Mouse (Mus musculus) c-Kit-positive CD71-negative TER-119-negative erythroid progenitor cells, embryonic 14.5 days (primary cell): ENCODE data around the gene Vmo1.

Experiments used
- DNase-seq: peaks from one replicate; pipeline ENCODE4 v3.0.0-alpha.2; 2013; ENCODE audit warnings: low read depth

The Vmo1 gene

DNA sequence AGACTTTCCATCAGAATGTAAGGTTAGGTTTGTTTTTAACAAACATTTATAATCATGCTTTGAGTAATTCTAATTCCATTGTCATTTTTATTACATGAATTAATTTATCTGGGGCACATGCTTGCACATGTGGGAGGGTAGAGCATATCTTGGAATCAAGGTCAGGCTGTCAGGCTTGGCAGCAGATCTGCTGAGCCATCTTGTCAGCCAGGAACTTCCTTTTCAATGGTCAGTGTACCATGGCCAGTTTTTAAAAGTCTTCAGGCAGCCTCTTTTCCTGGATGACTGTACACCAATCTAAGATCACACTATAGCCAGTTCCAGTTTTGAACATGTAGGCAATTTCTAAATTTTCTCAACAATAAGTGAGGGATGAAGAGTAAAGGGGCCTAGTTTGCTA, 41.7 kb downstream of the Vmo1 start:
- no peak for DNase-seq

DNA sequence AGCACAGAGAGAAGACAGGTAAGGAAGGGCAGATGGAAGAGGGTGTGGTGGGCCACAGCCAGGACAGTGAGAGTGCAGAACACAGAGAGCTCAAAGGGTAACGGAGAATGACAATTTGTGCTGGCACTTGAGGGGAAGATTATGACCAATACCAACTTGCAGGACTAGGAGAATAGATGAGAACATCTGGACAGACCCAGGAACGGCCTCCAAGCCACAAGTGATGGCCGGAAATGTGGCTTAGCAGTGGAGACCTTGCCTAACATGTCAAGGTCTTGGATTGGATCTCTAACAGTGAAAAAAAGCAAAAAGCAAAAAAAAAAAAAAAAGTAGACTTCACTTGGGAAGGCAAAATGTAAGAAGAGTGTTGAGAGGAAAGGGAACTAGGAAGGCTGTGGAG, 44.7 kb downstream of the Vmo1 start:
- no peak for DNase-seq

DNA sequence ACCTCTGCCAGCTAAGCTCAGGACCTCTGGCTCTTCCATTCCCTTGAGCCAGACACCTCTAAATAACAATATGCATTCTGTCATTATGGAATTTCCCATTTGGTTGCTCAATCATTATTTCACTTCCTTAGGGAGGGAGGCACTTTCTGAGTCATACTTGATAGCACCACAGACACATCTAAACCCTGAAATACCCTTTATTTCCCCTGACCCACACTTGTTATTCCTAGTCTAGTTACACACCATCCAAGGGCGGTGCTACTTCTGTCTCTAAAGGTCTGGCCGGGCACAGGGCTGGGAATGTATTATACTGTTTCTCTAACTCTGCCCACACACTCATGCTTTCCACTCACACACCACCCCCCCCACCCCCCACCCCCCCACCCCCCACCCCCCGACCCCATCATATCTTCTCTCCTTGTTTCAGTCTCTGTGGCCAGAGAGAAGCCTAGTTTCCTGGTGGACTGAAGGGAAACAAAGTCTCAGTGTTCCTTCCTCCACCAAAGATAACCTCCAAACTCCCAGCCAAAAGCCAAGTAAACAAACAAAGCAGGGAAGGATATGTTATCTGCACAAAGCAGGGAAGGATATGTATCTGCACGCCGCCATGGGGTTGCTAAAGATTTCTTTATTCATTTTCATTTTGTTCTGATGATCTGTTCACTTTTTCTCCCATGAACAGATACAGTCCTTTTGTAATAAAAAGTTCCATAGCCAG, 46.4 kb downstream of the Vmo1 start:
- no peak for DNase-seq

DNA sequence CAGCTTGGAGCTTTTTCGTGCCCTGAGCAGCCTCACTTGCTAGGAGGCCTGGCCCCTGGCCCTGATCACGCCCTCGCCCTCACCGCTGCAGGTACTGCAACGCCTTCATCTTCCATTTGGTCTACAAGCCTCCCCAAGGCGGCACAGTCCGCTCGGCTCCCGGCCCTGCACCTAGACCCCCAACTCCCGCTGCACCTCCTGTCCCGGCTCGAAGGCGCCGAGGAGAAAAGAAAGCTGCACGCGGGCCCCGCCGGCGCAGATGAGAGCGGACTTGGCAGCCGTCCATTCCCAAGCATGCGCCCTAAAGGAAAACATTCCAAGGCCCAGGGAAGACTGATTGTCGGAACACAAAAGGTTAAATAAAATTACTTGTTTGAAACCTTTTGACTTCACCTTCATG, 48.6 kb downstream of the Vmo1 start:
- no peak for DNase-seq

DNA sequence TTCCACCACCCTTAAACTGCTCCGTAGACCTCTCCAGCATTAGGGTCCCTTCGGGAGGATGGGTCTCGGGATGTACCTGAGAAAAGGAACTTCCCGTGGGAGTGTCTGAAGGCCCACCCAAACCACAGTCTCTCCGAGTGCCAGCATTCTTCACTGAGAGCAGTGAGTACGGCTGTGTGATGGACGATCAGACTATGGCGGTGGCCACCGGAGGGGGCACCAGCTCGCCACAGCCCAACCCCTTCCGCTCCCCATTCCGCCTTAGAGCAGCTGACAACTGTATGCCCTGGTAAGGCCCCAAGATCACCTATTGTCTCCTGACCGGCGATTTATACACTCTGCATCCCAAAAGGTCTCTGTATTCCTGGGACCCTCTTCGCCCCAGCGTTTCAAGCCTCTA, 49.2 kb downstream of the Vmo1 start:
- DNase-seq, result no peak

DNA sequence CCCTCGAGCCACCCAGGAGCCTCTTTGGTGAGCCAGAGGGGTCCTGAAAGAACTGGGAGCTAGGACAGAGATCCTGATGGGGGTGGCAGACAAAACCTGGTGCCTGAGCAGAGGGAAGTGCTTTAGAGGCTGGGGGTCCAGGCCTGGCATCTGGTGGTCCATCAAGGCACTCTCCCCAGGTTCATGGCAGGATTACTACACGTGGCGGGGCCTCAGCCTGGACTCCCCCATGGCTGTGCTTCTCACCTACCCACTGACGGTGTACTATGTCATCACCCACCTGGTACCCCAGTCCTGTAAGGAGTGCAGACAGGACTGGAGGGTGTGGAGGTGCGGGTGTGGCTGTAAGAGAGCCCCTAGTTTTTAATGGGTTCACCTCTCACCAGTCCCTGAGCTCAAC, 50.4 kb downstream of the Vmo1 start:
- DNase-seq, result no peak
